ENCODE assay signal across 8 mouse cellular contexts in the genomic region with DNA sequence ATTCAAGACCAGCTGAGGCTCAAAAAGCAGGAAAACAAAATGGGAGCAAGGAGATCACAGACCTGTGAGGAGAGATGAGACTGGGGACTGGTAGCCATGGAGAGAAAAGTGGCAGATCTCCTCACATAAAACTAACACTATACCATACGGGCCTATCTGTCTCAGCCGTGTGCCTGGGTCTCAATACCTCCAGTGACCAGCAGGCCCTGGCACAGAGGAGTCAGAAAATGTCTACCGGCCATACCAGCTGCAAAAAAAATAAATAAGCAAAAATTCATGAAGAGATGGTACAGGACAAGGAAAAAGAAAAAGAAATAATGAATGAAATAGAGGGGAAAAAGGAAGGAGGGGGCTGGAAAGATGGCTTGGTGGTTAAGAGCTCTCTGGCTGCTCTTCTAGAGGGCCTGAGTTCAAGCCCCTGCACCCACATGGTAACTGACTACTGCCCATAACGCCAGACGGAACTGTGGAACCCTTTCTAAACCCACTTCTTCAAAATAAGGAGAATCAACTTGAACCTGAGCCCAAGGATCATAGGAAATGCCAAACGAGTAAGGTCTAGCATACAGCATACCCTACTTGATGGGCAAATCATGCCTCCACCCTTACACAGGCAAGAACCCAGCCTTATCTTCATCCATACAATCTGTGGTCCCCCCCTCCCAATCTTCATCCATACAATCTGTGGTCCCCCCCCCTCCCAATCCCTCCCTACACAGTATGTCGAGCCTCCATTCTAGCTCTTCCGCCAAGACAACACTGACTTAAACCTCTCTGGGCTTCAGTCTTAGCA. TPM values are rescaled to one million over a fixed set of nuclear protein-coding genes. Genes with fewer than 3 reads are reported as not detected.
DNase-seq lines count a peak whose midpoint lies in the region; ATAC-seq and TF ChIP-seq lines count a peak whose summit lies in the region.

No protein-coding gene starts in this region.

- H3K4me3 ChIP-seq in kidney, embryonic 14.5 days (ENCODE audit: low read length), result no peak overlapping the region
- H3K4me3 ChIP-seq in G1E (ENCODE audit: low read depth, low read length), result peak overlapping the region; percentile 25; the same call in 1 of the 2 replicates
- no peak overlapping the region for H3K4me3 ChIP-seq in forebrain, embryonic 16.5 days (replicated peaks; ENCODE audit: low read length)
- peak overlapping the region; percentile 77 for H3K4me3 ChIP-seq in liver, embryonic 15.5 days (replicated peaks)

- peaks cover 15% of the 10 kb centered on the region; the same call in 1 of the 2 replicates for H3K4me1 ChIP-seq in kidney, embryonic 14.5 days (ENCODE audit: control insufficient read depth, insufficient read depth, low read length)
- H3K4me1 ChIP-seq in G1E (ENCODE audit: insufficient read depth, low read depth, low read length), result peaks cover 47% of the 10 kb centered on the region
- H3K4me1 ChIP-seq in forebrain, embryonic 16.5 days (replicated peaks; ENCODE audit: control insufficient read depth, insufficient read depth, low read length), result peaks cover 20% of the 10 kb centered on the region
- peaks cover 52% of the 10 kb centered on the region for H3K4me1 ChIP-seq in liver, embryonic 15.5 days (replicated peaks)

- peak overlapping the region; percentile 18; the same call in 1 of the 2 replicates for H3K9ac ChIP-seq in kidney, embryonic 14.5 days (ENCODE audit: low read depth, low read length)
- no peak overlapping the region for H3K9ac ChIP-seq in forebrain, embryonic 16.5 days (replicated peaks; ENCODE audit: low read depth, low read length)
- H3K9ac ChIP-seq in liver, embryonic 15.5 days, result peak overlapping the region; percentile 84

- no peak for ATAC-seq in kidney, embryonic 14.5 days (ENCODE audit: low FRiP score, low TSS enrichment)
- ATAC-seq in G1E (ENCODE audit: extremely low read depth, insufficient number of reproducible peaks, low FRiP score, poor library complexity, severe bottlenecking), result no peak
- ATAC-seq in forebrain, embryonic 16.5 days, result no peak
- no peak for ATAC-seq in liver, embryonic 15.5 days (ENCODE audit: insufficient read depth)

- no peak for TF ChIP-seq CTCF in G1E (IDR thresholded peaks at IDR 0.05; ENCODE audit: low read depth, low read length)

- H3K27ac ChIP-seq in kidney, embryonic 14.5 days (ENCODE audit: low read depth, low read length), result no peak overlapping the region
- H3K27ac ChIP-seq in forebrain, embryonic 16.5 days (ENCODE audit: low read length), result no peak overlapping the region
- 0 out of 2 replicates have a peak overlapping the region, but pooled peaks have one; percentile 39 for H3K27ac ChIP-seq in liver, embryonic 15.5 days (replicated peaks)

- peak overlapping the region; percentile 56 for H3K4me2 ChIP-seq in kidney, embryonic 14.5 days (replicated peaks; ENCODE audit: low read depth, low read length)
- H3K4me2 ChIP-seq in forebrain, embryonic 16.5 days (ENCODE audit: low read length), result peak overlapping the region; percentile 77; the same call in 1 of the 2 replicates
- peak overlapping the region; percentile 96 for H3K4me2 ChIP-seq in liver, embryonic 15.5 days

- no peaks in the 10 kb centered on the region for H3K27me3 ChIP-seq in kidney, embryonic 14.5 days (ENCODE audit: control insufficient read depth, insufficient read depth, low read length)
- no peaks in the 10 kb centered on the region for H3K27me3 ChIP-seq in G1E (ENCODE audit: insufficient read depth, low read length)
- H3K27me3 ChIP-seq in forebrain, embryonic 16.5 days (replicated peaks; ENCODE audit: control insufficient read depth, insufficient read depth, low read length), result no peaks in the 10 kb centered on the region
- no peaks in the 10 kb centered on the region for H3K27me3 ChIP-seq in liver, embryonic 15.5 days

- WGBS in kidney, embryonic 14.5 days, result 80% methylated on average over 8 of the region's 8 CpGs
- WGBS in forebrain, embryonic 16.5 days, result 72% methylated on average over 8 of the region's 8 CpGs
- 59% methylated on average over 8 of the region's 8 CpGs for WGBS in liver, embryonic 15.5 days (ENCODE audit: insufficient replicate concordance)

- DNase-seq in kidney, postnatal 14 days, result no peak
- DNase-seq in G1E (ENCODE audit: low spot score), result no peak
- DNase-seq in cerebellum, adult 18-20 months, result no peak
- no peak for DNase-seq in spleen, adult 18-20 months
- no peak for DNase-seq in cerebellum, adult 11 months

- no peaks in the 10 kb centered on the region for H3K9me3 ChIP-seq in kidney, embryonic 14.5 days (ENCODE audit: control insufficient read depth, low read length)
- H3K9me3 ChIP-seq in G1E (replicated peaks), result no peaks in the 10 kb centered on the region
- H3K9me3 ChIP-seq in forebrain, embryonic 16.5 days (ENCODE audit: control insufficient read depth, low read length), result no peaks in the 10 kb centered on the region
- no peaks in the 10 kb centered on the region for H3K9me3 ChIP-seq in liver, embryonic 15.5 days (replicated peaks)

- peaks cover 9% of the 10 kb centered on the region for H3K36me3 ChIP-seq in kidney, embryonic 14.5 days (ENCODE audit: control insufficient read depth, insufficient read depth, low read length)
- peaks cover 51% of the 10 kb centered on the region for H3K36me3 ChIP-seq in G1E (replicated peaks)
- H3K36me3 ChIP-seq in forebrain, embryonic 16.5 days (ENCODE audit: control insufficient read depth, insufficient read depth), result peaks cover 3% of the 10 kb centered on the region; the same call in 1 of the 2 replicates
- peaks cover 11% of the 10 kb centered on the region for H3K36me3 ChIP-seq in liver, embryonic 15.5 days (replicated peaks)

RNA-seq across cellular contexts. Expression of a gene that starts 1.7 kb away (rescaled TPM):
- 76.9 and 99.8 TPM in 2 replicates for polyA plus RNA-seq in kidney, embryonic 14.5 days (2014; fragmentation: Nextera tagmentation; extraction: Ambion mirVana)
- total RNA-seq in G1E (2014; fragmentation: Nextera tagmentation) (73.3 and 86.1 TPM in 2 replicates), G1E (2017) (13.5 and 13.7 TPM in 2 replicates)
- polyA plus RNA-seq in G1E (2012), result 11.7 and 31.8 TPM in 2 replicates
- 45.1 and 47.6 TPM in 2 replicates for polyA plus RNA-seq in forebrain, embryonic 16.5 days (2015; fragmentation: Nextera tagmentation; extraction: Ambion mirVana)
- 63.1 and 74.4 TPM in 2 replicates for polyA plus RNA-seq in liver, embryonic 15.5 days (2015; fragmentation: Nextera tagmentation; extraction: Ambion mirVana)

RNA-seq across cellular contexts. Expression of a gene that starts 54.5 kb away (rescaled TPM):
- polyA plus RNA-seq in kidney, embryonic 14.5 days (2014; fragmentation: Nextera tagmentation; extraction: Ambion mirVana), result 1.3 and 1.9 TPM in 2 replicates
- not detected in 2 replicates for total RNA-seq in G1E (2014; fragmentation: Nextera tagmentation)
- total RNA-seq in G1E (2017), result 0.06 and 0.11 TPM in 2 replicates
- polyA plus RNA-seq in G1E (2012), result not detected in 2 replicates
- polyA plus RNA-seq in forebrain, embryonic 16.5 days (2015; fragmentation: Nextera tagmentation; extraction: Ambion mirVana), result 0.07 and 0.10 TPM in 2 replicates
- polyA plus RNA-seq in liver, embryonic 15.5 days (2015; fragmentation: Nextera tagmentation; extraction: Ambion mirVana), result 0.25 and 0.32 TPM in 2 replicates

Comparison
In these comparisons a context has a peak if more than half of its experiments do, and no peak if none do; other contexts are left out.
1. H3K4me3 ChIP-seq: peak in G1E (single experiment) and liver, embryonic 15.5 days (single experiment); none in kidney, embryonic 14.5 days (single experiment) and forebrain, embryonic 16.5 days (single experiment).
2. Peak in every context shown above with its lines, with median percentiles within 50 percentile points of each other: H3K4me2 ChIP-seq.